Mouse (Mus musculus): Measurements from ENCODE around the gene Dlg1.

- TF ChIP-seq CTCF (IDR thresholded peaks at IDR 0.05; ENCODE audit: extremely low read depth, insufficient read depth, low read length) (no peak), POLR2A (IDR thresholded peaks at IDR 0.05; ENCODE audit: extremely low read depth, insufficient read depth, low read length) (no peak)
Measured at GRCm38 (mm10) chr16:31677463-31677862, 14.2 kb downstream of the Dlg1 start.
